Mouse (Mus musculus) frontal cortex, postnatal 25 days (tissue): ENCODE measurements at regions not wholly inside any gene's neighbourhood (a gene's known extent, or its start where the extent isn't known, plus 50 kb on each side); places are given as distances from the start of the nearest gene placed in this dataset.
A peak's percentile ranks its signal among the peaks of the same experiment; 100 is the strongest.
"Not testable (repeated sequence)": the region's sequence is repeated elsewhere in the genome, so short reads cannot be mapped to it uniquely, and the experiment has no call there.

Source experiments
- DNase-seq, 2 experiments: peaks; one replicate each; pipeline ENCODE4 v3.0.0; 2022; ENCODE audit warnings: low spot score in 2 of 2

- DNase-seq = no peak
Observed at GRCm38 (mm10) chr7:125166881-125167351, 277.6 kb upstream of the Kdm8 start.

- no peak for DNase-seq
Observed at GRCm38 (mm10) chr7:125167666-125168065, 276.8 kb upstream of the Kdm8 start.

GRCm38 (mm10) chr7:125181548-125181947 is 262.9 kb upstream of the Kdm8 start:
- peak; percentile 38 to 52 for DNase-seq

- DNase-seq = peak; percentile 4 to 10
Observed at GRCm38 (mm10) chr7:125182266-125182665, 262.2 kb upstream of the Kdm8 start.

- DNase-seq = not testable (repeated sequence)
Observed at GRCm38 (mm10) chr7:125183011-125183410, 261.5 kb upstream of the Kdm8 start.

- DNase-seq = no peak
Observed at GRCm38 (mm10) chr7:125185037-125185679, 259.3 kb upstream of the Kdm8 start.

GRCm38 (mm10) chr7:125187011-125187740 is 257.3 kb upstream of the Kdm8 start:
- DNase-seq = no peak

GRCm38 (mm10) chr7:125188986-125189385 is 255.5 kb upstream of the Kdm8 start:
- no peak for DNase-seq

- no peak for DNase-seq
Observed at GRCm38 (mm10) chr7:125190067-125190466, 254.4 kb upstream of the Kdm8 start.

- no peak for DNase-seq
Observed at GRCm38 (mm10) chr7:125191313-125191712, 253.2 kb upstream of the Kdm8 start.

- DNase-seq = no peak
Observed at GRCm38 (mm10) chr7:125211346-125211973, 233.0 kb upstream of the Kdm8 start.

GRCm38 (mm10) chr7:125214036-125214435 is 230.4 kb upstream of the Kdm8 start:
- no peak for DNase-seq

- no peak for DNase-seq
Observed at GRCm38 (mm10) chr7:125217630-125218029, 226.8 kb upstream of the Kdm8 start.

GRCm38 (mm10) chr7:125222684-125223083 is 221.8 kb upstream of the Kdm8 start:
- no peak for DNase-seq

GRCm38 (mm10) chr7:125234911-125235310 is 209.6 kb upstream of the Kdm8 start:
- no peak for DNase-seq

GRCm38 (mm10) chr7:125237026-125237425 is 207.4 kb upstream of the Kdm8 start:
- no peak for DNase-seq

- DNase-seq = no peak
Observed at GRCm38 (mm10) chr7:125243021-125243420, 201.5 kb upstream of the Kdm8 start.

- DNase-seq = no peak
Observed at GRCm38 (mm10) chr7:125248386-125248785, 196.1 kb upstream of the Kdm8 start.

- DNase-seq = no peak
Observed at GRCm38 (mm10) chr7:125250385-125250784, 194.1 kb upstream of the Kdm8 start.

- DNase-seq = no peak
Observed at GRCm38 (mm10) chr7:125250970-125251585, 193.4 kb upstream of the Kdm8 start.

GRCm38 (mm10) chr7:125254302-125254701 is 190.2 kb upstream of the Kdm8 start:
- DNase-seq = no peak

GRCm38 (mm10) chr7:125259016-125259415 is 185.5 kb upstream of the Kdm8 start:
- DNase-seq = no peak
